Mouse (Mus musculus) limb, embryonic 13.5 days (tissue): ENCODE data around the gene Ramp1. TPM values are rescaled to one million over a fixed set of nuclear protein-coding genes. Genes with fewer than 3 reads are reported as not detected.

Source experiments
- ATAC-seq: fragments of 200-750 bp; cut with Nextera tagmentation; 2 replicates; pipeline ENCODE4 v1.8.0; 2017; ENCODE audit warnings: low read depth, moderate number of reproducible peaks, moderate TSS enrichment; ENCODE audit not compliant: low FRiP score
- H3K27ac ChIP-seq: fragments of 300-500 bp; sonication (generic); 2 replicates; pipeline ENCODE4 v1.5.1; 2015; ENCODE audit warnings: inconsistent platforms, mild to moderate bottlenecking, moderate library complexity
- H3K27me3 ChIP-seq: fragments of 300-500 bp; sonication (generic); 2 replicates; pipeline ENCODE4 v1.6.1; 2015; ENCODE audit warnings: mild to moderate bottlenecking, inconsistent platforms
- H3K36me3 ChIP-seq: fragments of 300-500 bp; sonication (generic); 2 replicates; pipeline ENCODE4 v1.6.1; 2015; ENCODE audit warnings: inconsistent platforms, mild to moderate bottlenecking, moderate library complexity
- H3K4me1 ChIP-seq: fragments of 300-500 bp; sonication (generic); 2 replicates; pipeline ENCODE4 v1.6.1; 2015; ENCODE audit warnings: inconsistent platforms
- H3K4me2 ChIP-seq: fragments of 300-500 bp; sonication (generic); replicated peaks from 2 replicates; pipeline ENCODE4 v1.6.1; 2015; ENCODE audit warnings: inconsistent platforms, mild to moderate bottlenecking, moderate library complexity
- H3K4me3 ChIP-seq: fragments of 300-500 bp; sonication (generic); 2 replicates; pipeline ENCODE4 v1.5.1; 2015; ENCODE audit warnings: moderate library complexity, mild to moderate bottlenecking, inconsistent platforms
- H3K9ac ChIP-seq: fragments of 300-500 bp; sonication (generic); 2 replicates; pipeline ENCODE4 v1.6.1; 2015; ENCODE audit warnings: mild to moderate bottlenecking, inconsistent platforms
- H3K9me3 ChIP-seq: fragments of 300-500 bp; sonication (generic); 2 replicates; pipeline ENCODE4 v1.6.1; 2016; ENCODE audit warnings: inconsistent platforms
- WGBS: fragments of 180-500 bp; shearing (Covaris S2); methylation state at CpG from one replicate; pipeline ENCODE4 v1.1.7; 2015; 5-methylcytosine and 5-hydroxymethylcytosine counted together
- polyA plus RNA-seq: library from polyadenylated mRNA; unstranded; fragments of >200 nt; fragmentation: Nextera tagmentation; extraction: Ambion mirVana; gene quantifications from 2 replicates; pipeline ENCODE4 v1.2.1, GENCODE M21; 2015

Ramp1 gene
- polyA plus RNA-seq, 1 experiment from 2014 or later = 3.1 TPM

- H3K9me3 ChIP-seq = no peaks in the 10 kb centered on the region
- WGBS = 59% methylated on average over 12 of the region's 12 CpGs
Measured at GRCm38 (mm10) chr1:91181784-91182450, 2.3 kb downstream of the Ramp1 start.

GRCm38 (mm10) chr1:91183305-91183704 lies 3.7 kb downstream of the Ramp1 start:
- Histone ChIP-seq H3K27ac (no peak overlapping the region), H3K27me3 (peaks cover 30% of the 10 kb centered on the region)
- 79% methylated on average over 10 of the region's 10 CpGs for WGBS

More at GRCm38 (mm10) chr1:91181784-91182450, 2.3 kb downstream of the Ramp1 start:
- Histone ChIP-seq H3K36me3 (no peaks in the 10 kb centered on the region), H3K4me2 (no peak overlapping the region), H3K4me1 (peaks cover 18% of the 10 kb centered on the region), H3K9ac (no peak overlapping the region), H3K27me3 (peaks cover 35% of the 10 kb centered on the region), H3K4me3 (no peak overlapping the region), H3K27ac (no peak overlapping the region)
- ATAC-seq = no peak

GRCm38 (mm10) chr1:91186677-91187076 lies 7.1 kb downstream of the Ramp1 start:
- WGBS = 86% methylated on average over 6 of the region's 6 CpGs
- no peak overlapping the region for H3K4me2 ChIP-seq
- no peak for ATAC-seq
- no peaks in the 10 kb centered on the region for H3K9me3 ChIP-seq
- H3K4me3 ChIP-seq = no peak overlapping the region
- H3K27me3 ChIP-seq = no peaks in the 10 kb centered on the region; the same call in 1 of the 2 replicates
- H3K4me1 ChIP-seq = no peaks in the 10 kb centered on the region; the same call in 1 of the 2 replicates
- H3K27ac ChIP-seq = no peak overlapping the region
- no peaks in the 10 kb centered on the region for H3K36me3 ChIP-seq
- no peak overlapping the region for H3K9ac ChIP-seq

More at GRCm38 (mm10) chr1:91183305-91183704, 3.7 kb downstream of the Ramp1 start:
- H3K9ac ChIP-seq = no peak overlapping the region
- ATAC-seq = no peak
- H3K4me2 ChIP-seq = no peak overlapping the region
- H3K4me1 ChIP-seq = peaks cover 18% of the 10 kb centered on the region
- no peaks in the 10 kb centered on the region for H3K36me3 ChIP-seq
- no peak overlapping the region for H3K4me3 ChIP-seq
- H3K9me3 ChIP-seq = no peaks in the 10 kb centered on the region

GRCm38 (mm10) chr1:91187315-91187714 lies 7.7 kb downstream of the Ramp1 start:
- no peak overlapping the region for H3K4me3 ChIP-seq
- WGBS = 92% methylated on average over 5 of the region's 5 CpGs
- no peak overlapping the region for H3K4me2 ChIP-seq
- H3K9me3 ChIP-seq = no peaks in the 10 kb centered on the region
- no peak overlapping the region for H3K27ac ChIP-seq
- no peak overlapping the region for H3K9ac ChIP-seq
- H3K27me3 ChIP-seq = no peaks in the 10 kb centered on the region; the same call in 1 of the 2 replicates
- no peaks in the 10 kb centered on the region for H3K36me3 ChIP-seq
- no peaks in the 10 kb centered on the region for H3K4me1 ChIP-seq
- ATAC-seq = no peak

GRCm38 (mm10) chr1:91187786-91188640 lies 8.4 kb downstream of the Ramp1 start:
- WGBS = 89% methylated on average over 7 of the region's 7 CpGs
- Histone ChIP-seq H3K27me3 (no peaks in the 10 kb centered on the region; the same call in 1 of the 2 replicates), H3K9me3 (no peaks in the 10 kb centered on the region), H3K27ac (no peak overlapping the region), H3K4me2 (no peak overlapping the region), H3K9ac (no peak overlapping the region), H3K4me3 (no peak overlapping the region), H3K36me3 (no peaks in the 10 kb centered on the region), H3K4me1 (no peaks in the 10 kb centered on the region)
- ATAC-seq = no peak

GRCm38 (mm10) chr1:91188851-91189460 lies 9.3 kb downstream of the Ramp1 start:
- Histone ChIP-seq H3K4me1 (no peaks in the 10 kb centered on the region), H3K9ac (no peak overlapping the region), H3K4me3 (no peak overlapping the region), H3K4me2 (no peak overlapping the region), H3K36me3 (no peaks in the 10 kb centered on the region), H3K27me3 (no peaks in the 10 kb centered on the region; the same call in 1 of the 2 replicates), H3K9me3 (no peaks in the 10 kb centered on the region), H3K27ac (no peak overlapping the region)
- ATAC-seq = no peak
- WGBS = 85% methylated on average over 10 of the region's 10 CpGs

- WGBS = 69% methylated on average over 8 of the region's 8 CpGs
- H3K4me2 ChIP-seq = no peak overlapping the region
- no peak overlapping the region for H3K27ac ChIP-seq
- H3K27me3 ChIP-seq = no peaks in the 10 kb centered on the region
- H3K9me3 ChIP-seq = no peaks in the 10 kb centered on the region
- H3K36me3 ChIP-seq = no peaks in the 10 kb centered on the region
- no peak for ATAC-seq
- no peak overlapping the region for H3K4me3 ChIP-seq
- H3K9ac ChIP-seq = no peak overlapping the region
- no peaks in the 10 kb centered on the region for H3K4me1 ChIP-seq
Measured at GRCm38 (mm10) chr1:91192184-91192583, 12.6 kb downstream of the Ramp1 start.

GRCm38 (mm10) chr1:91193242-91193641 lies 13.6 kb downstream of the Ramp1 start:
- no peak overlapping the region for H3K4me2 ChIP-seq
- H3K27me3 ChIP-seq = no peaks in the 10 kb centered on the region
- no peaks in the 10 kb centered on the region for H3K36me3 ChIP-seq
- no peaks in the 10 kb centered on the region for H3K9me3 ChIP-seq
- no peak overlapping the region for H3K4me3 ChIP-seq
- no peak overlapping the region for H3K9ac ChIP-seq
- H3K4me1 ChIP-seq = no peaks in the 10 kb centered on the region
- no peak for ATAC-seq
- WGBS = 84% methylated on average over 4 of the region's 4 CpGs
- no peak overlapping the region for H3K27ac ChIP-seq

GRCm38 (mm10) chr1:91193680-91194079 lies 14.1 kb downstream of the Ramp1 start:
- WGBS = 82% methylated on average over 4 of the region's 4 CpGs
- Histone ChIP-seq H3K4me2 (no peak overlapping the region), H3K36me3 (no peaks in the 10 kb centered on the region), H3K4me3 (no peak overlapping the region), H3K4me1 (no peaks in the 10 kb centered on the region), H3K9ac (no peak overlapping the region), H3K27me3 (no peaks in the 10 kb centered on the region), H3K27ac (no peak overlapping the region), H3K9me3 (no peaks in the 10 kb centered on the region)
- no peak for ATAC-seq

- no peaks in the 10 kb centered on the region for H3K36me3 ChIP-seq
- no peak overlapping the region for H3K9ac ChIP-seq
- WGBS = 66% methylated on average over 10 of the region's 10 CpGs
- no peaks in the 10 kb centered on the region for H3K27me3 ChIP-seq
- no peak overlapping the region for H3K4me2 ChIP-seq
- H3K9me3 ChIP-seq = no peaks in the 10 kb centered on the region
- H3K4me1 ChIP-seq = peaks cover 14% of the 10 kb centered on the region
- no peak overlapping the region for H3K4me3 ChIP-seq
- no peak for ATAC-seq
- H3K27ac ChIP-seq = no peak overlapping the region
Measured at GRCm38 (mm10) chr1:91199793-91200192, 20.2 kb downstream of the Ramp1 start.

GRCm38 (mm10) chr1:91201122-91201521 lies 21.5 kb downstream of the Ramp1 start:
- no peaks in the 10 kb centered on the region for H3K27me3 ChIP-seq
- H3K9me3 ChIP-seq = no peaks in the 10 kb centered on the region
- no peak overlapping the region for H3K27ac ChIP-seq
- WGBS = 30% methylated on average over 3 of the region's 3 CpGs
- no peaks in the 10 kb centered on the region for H3K36me3 ChIP-seq
- H3K4me3 ChIP-seq = no peak overlapping the region
- no peak overlapping the region for H3K4me2 ChIP-seq
- H3K9ac ChIP-seq = no peak overlapping the region
- ATAC-seq = no peak
- H3K4me1 ChIP-seq = peaks cover 14% of the 10 kb centered on the region

- Histone ChIP-seq H3K27ac (no peak overlapping the region), H3K9ac (no peak overlapping the region), H3K4me3 (no peak overlapping the region), H3K4me1 (peaks cover 14% of the 10 kb centered on the region), H3K36me3 (no peaks in the 10 kb centered on the region), H3K9me3 (no peaks in the 10 kb centered on the region), H3K27me3 (no peaks in the 10 kb centered on the region), H3K4me2 (no peak overlapping the region)
- ATAC-seq = no peak
- 88% methylated on average over 5 of the region's 5 CpGs for WGBS
Measured at GRCm38 (mm10) chr1:91204221-91204765, 24.7 kb downstream of the Ramp1 start.
